Mouse (Mus musculus) cerebellum, adult (tissue): Measurements from ENCODE around the gene Ocm.
"Not testable (repeated sequence)": the region's sequence is repeated elsewhere in the genome, so short reads cannot be mapped to it uniquely, and the experiment has no call there.

Source experiments
- ATAC-seq: cut with Nextera tagmentation; 2 replicates; pipeline ENCODE4 v1.9.2; 2017; ENCODE audit warnings: mild to moderate bottlenecking, moderate library complexity, mixed read lengths; ENCODE audit not compliant: insufficient number of reproducible peaks, low FRiP score, low TSS enrichment

Ocm gene

GRCm38 (mm10) chr5:144013366-144014134 lies 12.9 kb downstream of the Ocm start:
- not testable (repeated sequence) for ATAC-seq

- ATAC-seq, result no peak
These were observed 23.8 kb downstream of the Ocm start for GRCm38 (mm10) chr5:144002461-144003192.

- ATAC-seq, result no peak
These were observed 27.1 kb downstream of the Ocm start for GRCm38 (mm10) chr5:143999409-143999808.

DNA sequence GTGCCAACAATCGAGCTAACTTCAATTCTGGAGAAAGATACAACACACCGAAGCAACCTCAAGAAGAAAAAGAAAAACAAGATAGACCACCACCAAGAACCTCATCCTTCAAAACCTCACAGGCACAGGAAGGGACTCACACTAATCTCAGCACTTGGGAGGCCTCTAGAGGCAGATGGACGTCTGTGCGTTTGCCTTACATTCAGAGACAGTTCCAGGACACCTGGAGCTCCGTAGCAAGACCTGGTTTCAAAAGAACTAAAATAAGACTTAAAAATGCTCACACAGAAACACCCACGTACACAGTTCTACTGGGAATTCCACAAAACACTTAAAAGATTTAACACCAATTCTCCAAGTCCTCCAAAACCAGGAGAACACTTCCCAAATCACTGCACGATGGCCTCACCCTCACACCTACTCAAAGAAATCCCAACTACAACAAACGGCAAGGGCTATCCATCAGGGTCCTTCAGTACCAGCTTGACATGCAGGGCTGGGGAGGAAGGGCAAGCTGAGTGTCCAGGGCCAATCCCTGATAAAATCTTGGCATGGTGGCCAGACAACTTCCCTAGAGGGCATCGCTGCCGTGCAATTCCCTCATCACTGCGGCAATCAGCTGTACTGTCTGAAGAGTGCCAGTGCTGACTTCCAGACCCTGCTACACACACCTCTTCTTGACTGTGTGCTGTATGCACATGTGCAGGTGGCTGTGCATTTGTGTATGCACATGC lies 31.7 kb downstream of the Ocm start:
- ATAC-seq, result no peak

GRCm38 (mm10) chr5:143993849-143994248 lies 32.6 kb downstream of the Ocm start:
- ATAC-seq, result no peak

GRCm38 (mm10) chr5:143993260-143993659 lies 33.2 kb downstream of the Ocm start:
- no peak for ATAC-seq

- ATAC-seq, result no peak
These were observed 33.8 kb downstream of the Ocm start for GRCm38 (mm10) chr5:143992661-143993060.

DNA sequence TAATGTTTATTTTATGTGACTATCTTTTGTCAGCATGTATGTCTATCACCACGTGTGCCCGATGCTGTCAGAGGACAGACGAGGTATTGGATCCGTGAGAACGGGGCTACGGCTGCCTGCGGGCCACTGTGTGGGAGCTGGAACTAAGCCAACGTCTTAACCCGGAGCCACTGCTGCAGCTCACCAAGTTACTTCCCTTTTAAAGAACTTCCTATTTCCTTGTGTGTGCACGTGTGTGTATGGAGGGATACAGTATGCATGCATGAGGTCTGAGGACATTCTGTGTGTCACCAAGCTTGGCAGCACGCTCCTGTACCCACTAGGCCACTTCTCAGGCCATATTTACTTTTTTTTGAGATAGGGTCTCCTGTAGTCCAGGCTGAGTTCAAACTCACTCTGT lies 36.4 kb downstream of the Ocm start:
- ATAC-seq, result no peak

GRCm38 (mm10) chr5:143989046-143989445 lies 37.4 kb downstream of the Ocm start:
- ATAC-seq, result no peak

GRCm38 (mm10) chr5:143987596-143987995 lies 38.9 kb downstream of the Ocm start:
- no peak for ATAC-seq

DNA sequence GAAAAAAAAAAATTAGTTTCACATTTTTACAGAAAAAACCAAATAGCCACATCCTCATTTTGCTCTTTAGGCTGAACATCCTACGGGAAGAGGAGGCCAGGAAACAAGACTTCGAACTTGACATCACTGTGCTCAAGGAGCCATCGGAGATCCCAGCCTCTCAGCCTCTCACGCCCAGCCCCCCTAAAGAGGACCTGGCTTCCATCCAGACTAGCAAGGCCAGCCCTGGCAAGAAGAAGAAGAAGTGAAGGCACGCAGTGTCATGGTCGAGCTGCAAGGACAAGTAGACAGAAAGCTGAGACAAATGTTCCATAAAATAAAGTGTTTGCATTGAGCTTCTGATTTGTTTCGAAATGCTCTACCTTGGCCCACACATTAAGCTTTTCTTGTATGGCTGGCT lies 41.1 kb downstream of the Ocm start:
- no peak for ATAC-seq

DNA sequence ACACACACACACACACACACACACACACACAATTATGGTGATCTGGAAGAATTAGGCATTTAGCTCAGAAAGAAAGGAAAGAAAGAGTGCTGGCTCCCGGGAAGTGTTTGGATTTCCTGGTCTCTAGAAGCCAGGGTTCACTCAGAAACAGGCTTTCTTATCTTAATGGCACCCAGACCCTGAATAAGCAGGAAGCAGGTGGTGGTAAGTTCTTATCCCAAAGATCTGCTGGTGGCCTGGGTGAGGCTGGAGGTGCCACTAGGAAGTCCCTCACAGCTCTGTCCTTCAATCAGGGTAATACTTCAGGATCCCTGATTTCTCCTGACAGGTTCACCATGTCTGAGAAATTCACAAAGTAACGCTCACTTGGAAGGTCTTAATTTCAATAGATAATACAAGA lies 44.1 kb downstream of the Ocm start:
- ATAC-seq, result no peak

DNA sequence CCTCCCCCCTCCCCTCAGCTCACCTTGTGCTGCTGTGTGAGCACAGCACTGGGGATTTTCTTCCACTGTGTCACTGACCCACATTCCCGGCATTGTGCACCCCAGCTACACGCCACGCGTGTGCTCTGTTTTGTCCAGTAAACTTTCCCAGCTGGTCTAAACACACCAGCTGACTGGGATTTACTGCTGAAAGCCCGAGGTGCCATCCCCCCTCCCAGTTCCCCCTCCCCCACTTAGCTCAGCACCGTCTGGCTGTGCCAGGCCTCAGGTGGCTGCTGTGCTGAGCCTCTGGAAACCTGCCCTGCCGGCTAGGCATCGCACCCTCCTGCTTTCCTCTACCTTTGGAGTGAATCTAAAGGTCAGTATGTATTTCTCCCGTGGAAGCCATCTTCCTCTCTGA lies 45.6 kb downstream of the Ocm start:
- no peak for ATAC-seq

DNA sequence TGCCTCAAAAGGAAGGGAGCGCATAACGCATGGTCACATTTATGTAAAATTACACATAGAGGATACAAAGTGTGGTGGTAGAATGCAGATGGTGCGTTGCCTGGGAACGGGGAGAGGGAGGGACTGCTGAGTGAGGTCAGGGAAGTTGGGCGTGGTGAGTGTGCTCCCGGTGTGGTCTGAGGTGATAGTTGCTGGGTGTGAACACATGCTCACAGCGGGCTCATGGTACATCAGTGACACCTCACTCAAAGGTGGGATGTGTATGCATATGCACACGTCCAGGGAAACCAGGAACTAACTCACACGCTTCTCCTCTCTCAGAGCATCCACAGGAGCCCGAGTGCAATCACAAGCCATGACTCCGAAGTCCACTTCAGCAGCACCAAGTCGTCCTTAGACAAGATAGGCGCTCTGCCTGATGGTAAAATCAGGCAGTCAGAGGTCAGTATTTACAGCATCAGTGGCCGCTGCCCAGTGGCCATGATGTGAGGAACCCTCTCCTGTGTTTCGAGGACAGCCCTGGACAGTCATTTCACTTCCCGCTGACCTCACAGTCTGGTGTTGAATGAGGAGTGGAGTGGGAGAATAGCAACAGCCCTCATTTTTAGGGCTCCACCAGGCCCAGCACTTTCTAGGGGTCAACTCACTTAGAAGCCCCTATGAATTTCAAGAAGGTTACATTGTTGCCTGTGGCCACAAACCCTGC lies 49.6 kb downstream of the Ocm start:
- ATAC-seq, result no peak

GRCm38 (mm10) chr5:143976232-143976631 lies 50.2 kb downstream of the Ocm start:
- no peak for ATAC-seq

- no peak for ATAC-seq
These were observed 50.9 kb downstream of the Ocm start for GRCm38 (mm10) chr5:143975631-143975933.

DNA sequence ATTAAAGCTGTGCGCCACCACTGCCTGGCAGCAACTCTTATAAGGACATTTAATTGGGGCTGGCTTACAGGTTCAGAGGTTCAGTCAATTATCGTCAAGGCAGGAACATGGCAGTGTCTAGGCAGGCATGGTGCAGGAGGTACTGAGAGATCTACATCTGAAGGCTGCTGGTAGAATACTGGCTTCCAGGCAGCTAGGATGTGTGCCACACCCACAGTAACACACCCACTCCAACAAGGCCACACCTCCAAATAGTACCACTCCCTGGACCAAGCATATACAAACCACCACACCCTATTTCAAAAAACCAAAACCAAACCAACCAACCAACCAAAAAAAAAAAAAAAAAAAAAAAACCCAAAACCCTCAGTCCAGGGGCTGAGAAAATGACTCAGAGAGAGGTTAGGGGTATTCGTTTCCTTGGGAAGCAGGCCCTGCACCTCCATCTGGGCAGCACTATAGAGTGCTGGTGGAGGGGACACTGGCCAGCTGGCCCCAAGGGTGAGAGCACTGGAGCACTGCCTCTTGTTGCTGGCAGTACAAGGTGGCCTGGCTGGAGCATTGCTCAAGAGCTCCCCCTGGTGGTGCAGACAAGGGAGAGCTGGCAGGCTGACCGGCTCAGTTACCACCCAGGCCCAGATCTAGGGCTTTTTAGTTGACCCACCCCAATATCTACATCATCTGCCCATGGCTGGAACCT lies 51.4 kb downstream of the Ocm start:
- peak; percentile 68; the same call in 1 of the 2 replicates for ATAC-seq

- ATAC-seq, result no peak
These were observed 53.8 kb downstream of the Ocm start for GRCm38 (mm10) chr5:143972628-143973027.
